Mouse (Mus musculus): Measurements from ENCODE around the gene Hikeshi.

- no peak for TF ChIP-seq CTCF (conservative IDR thresholded peaks at IDR 0.05; ENCODE audit: low read length)
- no peak for TF ChIP-seq POU5F1 (IDR thresholded peaks at IDR 0.05; ENCODE audit: borderline replicate concordance, low read length)
These were observed 49.6 kb downstream of the Hikeshi start for GRCm38 (mm10) chr7:89891412-89891811.
